Mouse (Mus musculus): ENCODE results near the gene Ajm1.
A peak's percentile ranks its signal among the peaks of the same experiment; 100 is the strongest.

Gene Ajm1

GRCm38 (mm10) chr2:25581294-25581864, at the start of gene Ajm1:
Gene Ajm1 (minus strand): TSS chr2:25581757.
- DNase-seq: peak; percentile 72

DNA sequence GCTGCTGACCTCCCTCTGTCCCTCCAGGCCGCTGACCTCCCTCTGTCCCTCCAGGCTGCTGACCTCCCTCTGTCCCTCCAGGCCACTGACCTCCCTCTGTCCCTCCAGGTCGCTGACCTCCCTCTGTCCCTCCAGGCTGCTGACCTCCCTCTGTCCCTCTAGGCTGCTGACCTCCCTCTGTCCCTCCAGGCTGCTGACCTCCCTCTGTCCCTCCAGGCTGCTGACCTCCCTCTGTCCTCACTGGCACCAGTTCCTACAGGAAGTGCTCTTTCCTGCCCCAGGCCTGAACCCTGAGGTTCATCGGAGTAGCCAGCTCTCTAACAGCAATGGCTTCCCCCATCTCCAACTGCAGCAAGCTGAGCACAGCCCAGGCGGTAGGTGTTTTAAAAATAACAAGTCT, 47.2 kb upstream of the Ajm1 start:
- DNase-seq: no peak

DNA sequence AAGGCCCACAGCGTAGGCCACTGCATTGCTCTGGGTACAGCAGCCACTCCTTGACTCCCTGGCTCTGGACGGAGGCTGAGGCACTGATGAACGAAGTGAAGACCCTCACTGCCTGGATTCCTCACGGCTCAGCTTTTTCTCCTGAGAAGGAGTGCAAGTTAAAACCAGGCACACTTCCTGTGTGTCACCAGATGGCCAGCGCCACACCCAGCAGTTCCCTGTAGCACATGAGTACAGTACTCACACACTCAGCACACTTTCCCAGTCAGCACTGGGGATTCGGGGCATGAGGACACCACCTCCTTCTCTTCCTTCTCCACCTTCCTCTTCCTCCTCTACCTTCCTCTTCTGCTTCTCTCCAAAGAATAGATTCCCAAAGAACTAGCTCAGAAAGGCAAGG, 46.3 kb upstream of the Ajm1 start, which contains the start of gene Fcna:
TSS of gene Fcna (minus strand) at position 220 of the 400 bp plus-strand sequence.
- no peak for DNase-seq

- no peak for DNase-seq
Measured at GRCm38 (mm10) chr2:25625986-25626385, 44.4 kb upstream of the Ajm1 start.

DNA sequence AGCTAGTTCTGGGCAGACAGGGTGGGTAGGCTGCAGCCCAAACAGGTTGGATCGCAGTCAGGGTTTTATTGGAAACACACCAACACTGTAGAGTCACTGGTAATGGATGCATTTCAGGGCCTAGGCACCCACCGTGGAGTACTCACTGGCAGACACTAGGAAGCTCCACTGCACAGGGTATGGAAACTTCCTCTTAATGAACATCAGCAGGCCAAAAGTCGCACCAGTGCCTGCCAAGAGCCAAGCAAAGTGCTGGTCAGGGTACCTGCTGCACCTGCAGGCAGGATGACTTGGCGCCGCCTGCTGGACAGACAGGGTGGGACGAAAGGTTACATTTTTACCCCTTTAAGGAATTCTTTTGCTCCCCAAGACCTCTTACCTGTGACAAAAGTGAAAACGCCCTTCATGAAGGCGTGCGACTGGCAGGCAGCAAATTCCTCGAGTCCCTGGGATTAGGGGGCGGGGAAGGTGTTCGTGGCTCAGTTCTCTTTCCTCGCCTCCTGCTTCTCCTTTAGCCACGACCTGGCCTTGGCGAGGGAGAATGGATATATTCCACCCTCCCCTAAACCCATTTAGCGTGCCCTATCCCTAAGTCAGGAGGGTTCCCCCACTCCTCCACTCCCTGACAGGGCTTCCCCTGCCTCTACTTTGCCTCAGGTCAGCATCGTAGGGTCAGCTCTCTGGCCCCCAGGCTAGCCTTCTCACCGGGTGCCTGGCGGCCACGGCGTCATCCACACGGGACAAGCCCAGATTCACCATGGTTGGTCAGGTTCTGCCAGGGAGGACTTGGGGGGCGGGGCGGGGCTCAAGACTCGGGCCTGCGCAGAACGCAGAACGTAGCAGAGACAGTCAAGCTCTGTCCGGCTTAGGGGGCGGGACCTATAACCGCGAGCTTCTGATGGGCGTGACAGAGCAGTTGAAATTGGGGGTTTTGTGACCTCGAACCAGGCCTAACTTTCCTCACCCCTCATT, 40.0 kb upstream of the Ajm1 start, which contains the start of gene Tmem141:
TSS of gene Tmem141 (minus strand) at position 777 of the 972 bp plus-strand sequence.
- peak; percentile 68 for DNase-seq

DNA sequence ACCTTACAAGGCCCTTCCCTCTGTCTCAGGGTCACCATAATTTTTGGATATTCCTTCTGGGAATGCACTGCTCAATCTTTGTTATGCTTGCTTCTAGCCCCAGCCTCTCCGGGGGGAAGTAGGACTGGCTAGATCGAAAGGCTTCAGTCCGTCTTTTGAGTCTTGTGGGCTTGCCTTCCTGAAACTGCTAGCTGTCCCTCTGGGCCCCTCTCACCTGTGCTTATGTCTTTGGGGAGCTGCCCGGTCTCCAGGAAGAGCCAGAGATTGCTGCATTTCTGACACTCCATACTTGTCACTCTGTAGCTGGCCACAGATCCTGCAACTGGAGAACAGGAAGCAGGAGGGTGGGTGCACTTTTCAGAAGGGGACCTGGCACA, 39.3 kb upstream of the Ajm1 start:
- no peak for DNase-seq

GRCm38 (mm10) chr2:25620386-25620785, 38.8 kb upstream of the Ajm1 start:
- DNase-seq: peak; percentile 33

DNA sequence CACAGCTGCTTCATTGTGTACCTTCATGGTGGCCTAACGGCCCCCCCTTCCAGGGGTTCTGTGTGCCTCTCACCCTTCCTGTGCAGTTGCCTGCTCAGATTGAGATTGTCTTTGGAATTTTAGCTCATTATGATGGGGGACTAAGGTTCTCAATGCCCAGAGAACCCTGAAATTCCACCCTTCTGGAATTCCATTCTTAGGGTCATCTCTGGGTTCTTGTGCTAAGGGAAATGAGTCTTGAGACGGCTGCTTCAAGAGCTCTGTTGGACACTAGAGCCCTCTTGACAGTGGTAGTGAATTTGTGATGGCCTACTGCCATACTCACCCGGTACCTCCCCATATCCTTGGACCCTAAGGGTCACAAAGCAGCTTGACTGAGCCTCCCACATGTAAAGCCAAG, 36.0 kb upstream of the Ajm1 start, which contains the start of gene Ccdc183:
TSS of gene Ccdc183 (minus strand) at position 101 of the 400 bp plus-strand sequence.
- no peak for DNase-seq

- DNase-seq: no peak
Measured at GRCm38 (mm10) chr2:25616398-25616797, 34.8 kb upstream of the Ajm1 start.

- no peak for DNase-seq
Measured at GRCm38 (mm10) chr2:25608671-25609070, 27.1 kb upstream of the Ajm1 start.

DNA sequence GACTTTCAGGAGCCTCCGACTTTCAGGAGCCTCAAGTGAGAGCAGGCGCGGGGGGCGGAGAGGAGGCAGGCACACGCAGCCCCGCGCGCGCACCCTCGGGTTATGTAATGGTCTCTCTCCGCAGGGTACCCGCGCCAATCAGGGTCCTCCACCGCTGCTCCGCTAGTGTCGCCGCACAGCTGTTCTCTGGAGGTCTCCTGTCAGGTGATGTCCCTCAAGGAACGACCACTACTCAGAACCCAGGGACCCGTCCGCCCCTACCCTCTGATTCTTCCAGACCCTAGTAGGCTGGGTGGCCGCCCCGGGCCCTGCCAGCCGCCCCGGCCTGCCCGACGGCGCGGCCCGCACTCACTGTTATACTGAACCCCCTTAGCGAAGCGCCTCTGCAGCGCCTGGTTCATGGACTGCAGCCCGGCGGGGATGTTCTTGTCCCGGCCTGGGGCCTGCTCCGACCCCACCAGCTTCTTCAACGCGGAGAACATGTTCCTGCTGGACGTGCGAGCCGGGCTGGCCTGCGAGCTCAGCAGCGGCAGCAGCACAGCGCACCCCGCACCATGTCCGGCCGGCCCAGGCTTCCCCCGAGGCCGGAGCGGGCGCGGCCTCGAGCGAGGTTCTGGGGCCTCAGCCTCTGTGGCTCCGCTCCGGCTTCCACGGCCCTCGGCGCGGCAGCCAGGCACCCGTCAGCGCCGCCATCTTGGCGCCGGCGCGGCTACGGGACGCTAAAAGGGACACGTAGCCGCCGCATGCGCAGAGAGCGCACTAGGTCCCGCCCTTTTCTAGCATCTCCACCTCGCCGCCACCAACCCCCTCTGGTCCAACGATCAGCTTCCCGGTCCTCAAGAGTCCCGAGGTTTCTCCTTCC, 26.4 kb upstream of the Ajm1 start, which contains the start of gene Rabl6:
TSS of gene Rabl6 (minus strand) at position 761 of the 862 bp plus-strand sequence.
- peak; percentile 90 for DNase-seq

DNA sequence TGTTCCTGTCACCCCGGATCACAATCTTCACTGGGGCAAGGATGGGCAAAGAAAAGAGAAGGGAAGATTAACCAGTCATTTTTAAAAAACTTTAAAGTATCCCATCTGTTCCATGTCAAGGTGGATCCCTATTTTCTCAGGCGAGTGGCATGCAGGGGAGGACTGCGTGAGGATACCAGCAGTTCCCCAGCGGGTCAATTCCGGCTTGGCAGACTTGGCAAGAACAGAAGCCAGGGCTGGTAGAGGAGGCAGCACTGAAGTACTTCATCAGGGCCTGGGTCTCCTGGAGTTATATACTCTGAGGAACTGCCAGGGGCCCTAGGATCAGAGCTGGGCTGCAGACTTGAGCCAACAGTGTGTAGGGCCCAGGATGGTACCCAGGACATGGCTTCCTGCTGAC, 21.0 kb upstream of the Ajm1 start:
- DNase-seq: no peak

- DNase-seq: no peak
Measured at GRCm38 (mm10) chr2:25600037-25600436, 18.5 kb upstream of the Ajm1 start.

DNA sequence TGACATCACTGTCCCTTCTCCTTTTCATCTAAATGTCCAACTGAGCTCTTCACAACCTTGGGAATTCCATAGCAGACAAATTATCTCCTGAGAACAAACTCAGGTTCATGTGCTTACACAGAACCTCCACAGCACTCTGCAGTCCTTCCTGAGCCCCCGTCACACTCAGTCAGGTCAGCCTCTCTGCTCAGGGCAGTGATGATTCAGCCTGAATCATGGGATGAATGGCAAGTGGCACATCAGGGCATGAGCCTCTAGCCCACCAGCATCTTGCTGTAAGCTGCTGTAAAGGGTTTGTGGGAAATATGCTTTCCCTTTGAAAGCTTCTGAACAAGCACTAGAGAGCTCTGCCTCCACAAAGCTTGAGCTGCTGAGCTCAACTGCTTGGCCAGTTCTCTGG, 17.2 kb upstream of the Ajm1 start:
- no peak for DNase-seq

DNA sequence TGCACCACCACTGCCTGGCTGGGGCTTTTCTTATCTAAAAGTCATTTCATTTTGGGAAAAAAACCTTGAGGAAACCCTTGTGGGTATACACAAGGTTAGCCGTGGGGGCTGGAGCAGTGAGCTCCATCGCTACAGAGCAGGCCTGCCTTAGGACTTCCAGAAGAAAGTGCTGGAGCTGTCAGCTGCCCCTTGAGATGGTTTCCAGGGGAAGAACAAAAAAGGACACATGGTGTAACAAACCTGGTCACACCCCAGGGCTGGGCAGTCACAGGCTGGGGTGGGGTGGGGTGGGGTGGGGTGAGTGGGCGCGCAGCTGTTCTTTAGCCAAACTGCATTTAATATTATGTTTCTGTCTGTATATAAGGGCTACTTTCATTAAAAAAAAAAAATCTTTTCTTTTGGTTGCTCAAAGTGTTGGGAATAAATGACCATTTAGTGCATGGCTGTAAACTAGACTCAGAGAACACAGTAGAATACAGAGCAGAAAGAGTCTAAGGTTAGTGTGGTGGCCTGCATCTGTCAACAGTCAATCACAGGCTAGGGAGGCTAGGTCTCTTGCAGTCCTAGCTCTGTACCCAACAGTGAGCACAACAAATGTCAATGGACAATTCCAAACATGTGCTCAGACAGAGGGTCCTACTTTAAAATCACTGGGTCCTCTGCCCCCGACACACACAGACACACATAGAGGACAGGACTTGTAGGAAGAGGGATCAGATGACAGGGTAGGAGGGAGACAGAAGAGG, 15.4 kb upstream of the Ajm1 start:
- DNase-seq: no peak

DNA sequence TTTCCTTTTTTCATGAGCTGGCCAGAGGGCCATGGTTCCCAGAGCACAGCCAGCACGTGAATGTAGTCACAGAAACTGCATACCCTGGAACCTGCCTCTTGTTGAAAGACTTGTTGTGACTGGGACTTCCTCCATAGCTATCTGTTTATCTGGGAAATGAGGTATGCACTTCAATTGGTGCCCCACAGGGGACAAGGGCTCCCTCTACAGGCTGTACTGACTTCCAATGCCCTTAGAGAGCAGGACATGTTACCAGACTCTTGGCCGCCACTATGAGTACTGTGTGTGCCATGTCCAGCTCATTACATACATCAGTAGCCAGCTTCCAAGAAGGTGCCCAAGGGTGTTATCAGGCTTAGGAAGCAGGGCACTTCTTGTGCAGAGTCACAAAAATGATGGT, 10.3 kb upstream of the Ajm1 start:
- peak; percentile 57 for DNase-seq

GRCm38 (mm10) chr2:25588227-25588907, 6.8 kb upstream of the Ajm1 start:
- DNase-seq: no peak

DNA sequence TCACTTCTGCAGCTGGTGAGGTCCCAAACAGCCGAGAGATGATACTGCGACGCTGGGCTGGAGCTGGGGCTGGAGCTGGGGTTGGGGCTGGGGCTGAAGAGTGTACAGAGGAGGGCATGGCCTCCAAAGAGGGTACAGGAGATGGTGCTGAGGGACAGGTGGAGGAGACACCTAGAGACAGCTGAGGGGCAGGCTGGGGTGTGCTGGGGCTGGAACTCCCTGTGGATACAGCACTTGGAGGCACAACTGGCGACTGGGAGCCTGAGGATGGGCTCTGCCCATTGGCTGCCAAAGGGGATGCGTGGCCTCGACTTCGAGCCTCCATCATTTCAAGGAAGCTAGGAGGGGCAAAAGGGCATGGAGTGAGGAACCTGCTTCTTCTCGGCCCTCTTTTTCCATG, 5.7 kb upstream of the Ajm1 start:
- no peak for DNase-seq

- no peak for DNase-seq
Measured at GRCm38 (mm10) chr2:25585601-25586000, 4.0 kb upstream of the Ajm1 start.

DNA sequence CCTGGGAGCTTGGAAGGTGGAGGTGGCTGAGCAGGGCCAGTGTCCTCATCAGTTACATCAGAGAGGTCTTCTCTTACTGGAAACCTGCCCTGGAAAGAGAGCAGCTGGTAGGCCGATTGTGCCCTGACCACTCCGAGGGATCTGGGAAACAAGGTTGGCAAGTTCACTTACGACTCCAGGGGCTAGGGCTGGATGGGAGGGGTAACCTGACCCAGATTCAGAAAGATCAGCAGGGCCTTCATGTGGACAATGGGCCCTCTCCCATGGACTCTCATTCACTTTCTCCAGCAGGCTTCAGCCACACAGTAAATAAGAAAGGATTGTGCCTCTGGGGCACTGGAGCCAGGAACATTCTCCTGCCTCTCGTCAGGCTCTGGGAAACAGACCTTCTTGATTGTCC, 3.3 kb upstream of the Ajm1 start:
- DNase-seq: no peak

GRCm38 (mm10) chr2:25584152-25584551, 2.6 kb upstream of the Ajm1 start:
- no peak for DNase-seq

GRCm38 (mm10) chr2:25583571-25583970, 2.0 kb upstream of the Ajm1 start:
- DNase-seq: no peak
